Mouse (Mus musculus): ENCODE measurements around the gene Nmrk1.

Gene Nmrk1

DNA sequence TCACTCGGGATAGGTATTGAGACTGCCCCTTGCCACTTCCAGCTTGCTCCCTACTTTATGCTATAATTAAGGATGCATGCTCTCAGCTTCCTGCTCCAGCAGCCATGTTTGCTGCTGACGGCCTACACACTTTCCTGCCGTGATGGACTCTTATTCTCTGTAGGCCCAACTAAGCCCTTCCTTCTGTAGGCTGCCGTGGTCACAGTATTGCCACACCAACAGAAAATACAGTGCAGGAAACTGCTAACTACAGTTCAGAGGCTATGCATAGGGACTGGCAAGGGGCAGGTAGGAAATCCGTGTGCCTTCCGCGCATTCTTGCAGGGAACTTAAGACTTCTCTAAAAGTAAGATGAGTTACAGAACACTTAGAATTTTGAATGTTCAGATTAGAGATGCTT lies 17.4 kb upstream of the Nmrk1 start:
- in situ Hi-C loops (cut with MboI; ENCODE audit: unreplicated experiment in 2 of 2), result loop anchor here (10.0 to 25.0 kb wide), 2 partner anchors 1220 to 1852 kb away; partner anchors contain the start of gene Rfk (in 1 of the 2)

DNA sequence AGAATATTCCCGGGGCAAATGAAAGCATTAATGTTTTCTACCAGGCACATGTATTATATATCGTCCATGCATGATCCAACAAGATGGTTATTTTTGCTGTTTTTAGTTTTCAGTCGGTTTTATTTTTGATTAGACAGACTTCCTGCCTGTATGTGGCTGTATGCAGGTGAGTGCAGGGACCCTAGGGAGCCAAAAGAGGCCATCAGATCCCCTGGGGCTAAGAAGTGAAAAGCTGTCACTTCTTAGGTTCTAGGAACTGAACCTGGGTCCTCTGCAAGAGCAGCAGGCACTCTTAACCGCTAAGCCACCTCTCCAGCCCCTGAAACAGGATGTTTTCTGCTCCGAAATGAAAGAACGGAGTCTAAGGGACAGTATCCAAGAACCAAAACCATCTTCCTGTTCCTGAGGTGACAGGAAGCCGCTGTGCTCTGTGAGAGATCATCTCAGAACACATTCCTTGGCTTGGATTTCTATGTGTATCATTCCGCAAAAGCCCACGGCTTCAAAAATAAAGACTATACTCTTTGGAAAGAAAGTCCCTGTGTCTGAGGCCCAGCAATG lies 16.0 kb upstream of the Nmrk1 start:
- in situ Hi-C loops (cut with MboI; ENCODE audit: unreplicated experiment in 2 of 2), result loop anchor here (5.0 to 25.0 kb wide), 3 partner anchors 52 to 1853 kb away; partner anchors contain the start of gene Rfk (in 1 of the 2)

DNA sequence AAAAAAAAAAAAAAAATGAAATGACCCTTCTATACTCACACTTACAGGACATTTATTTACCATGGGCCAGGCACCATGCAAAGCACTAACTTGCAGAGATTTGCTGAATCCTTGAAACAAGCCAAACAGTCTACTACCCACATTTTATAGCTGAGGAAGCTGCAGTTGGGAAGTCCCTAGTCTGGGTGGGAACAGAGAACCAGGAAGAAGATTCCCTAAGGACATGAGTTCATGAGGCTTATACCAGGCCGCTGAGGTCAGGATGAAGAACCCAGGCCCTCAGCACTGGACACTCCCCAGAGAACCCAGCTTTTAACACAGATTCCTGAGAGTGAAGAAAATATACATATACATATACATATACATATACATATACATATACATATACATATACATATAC lies 14.2 kb upstream of the Nmrk1 start:
- in situ Hi-C loops (cut with MboI; ENCODE audit: unreplicated experiment in 2 of 2), result loop anchor here (5.0 to 25.0 kb wide), 3 partner anchors 50 to 1855 kb away; partner anchors contain the start of gene Rfk (in 1 of the 2)

DNA sequence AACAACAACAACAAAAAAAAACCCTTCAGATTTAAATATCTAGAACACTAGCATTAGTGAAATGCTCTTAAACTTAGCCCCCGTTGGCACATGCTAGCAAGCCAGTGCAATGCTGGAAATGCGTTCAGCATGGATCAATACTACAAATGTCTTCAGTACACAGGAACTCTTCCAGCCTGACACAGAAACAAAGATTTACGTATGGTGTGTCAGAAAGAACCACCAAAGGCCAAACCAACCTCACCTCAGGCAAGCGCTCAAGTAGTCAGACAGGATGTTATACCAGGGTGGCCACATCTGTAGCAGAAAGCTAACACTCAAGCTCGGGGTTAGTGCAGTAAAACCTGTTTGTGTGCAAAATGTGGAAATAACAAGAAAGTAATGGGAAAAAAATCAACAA lies 12.7 kb upstream of the Nmrk1 start:
- in situ Hi-C loops (cut with MboI; ENCODE audit: unreplicated experiment in 2 of 2), result loop anchor here (5.0 to 25.0 kb wide), 3 partner anchors 48 to 1857 kb away; partner anchors contain the start of gene Rfk (in 1 of the 2)

DNA sequence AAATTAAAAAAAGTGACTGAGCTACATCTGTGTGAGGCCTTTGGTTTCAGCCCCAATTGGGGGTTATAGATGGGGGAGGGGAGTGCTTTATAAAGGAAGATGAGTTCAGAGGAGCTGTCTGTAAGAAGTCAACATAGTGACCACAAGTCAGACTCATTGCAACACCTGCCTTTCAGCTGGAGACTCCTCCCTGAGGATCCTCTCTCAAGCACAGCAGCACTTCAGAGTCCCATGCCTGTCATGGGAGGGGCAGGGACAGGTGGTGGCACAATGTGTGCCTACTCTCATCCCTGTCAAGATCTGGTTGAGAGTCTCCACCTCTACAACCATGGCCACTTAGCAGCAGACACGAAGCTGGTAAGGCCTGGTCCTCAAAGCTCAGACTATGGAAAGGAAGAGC lies 12.1 kb upstream of the Nmrk1 start:
- in situ Hi-C loops (cut with MboI; ENCODE audit: unreplicated experiment in 2 of 2), result loop anchor here (5.0 to 25.0 kb wide), 3 partner anchors 48 to 1857 kb away; partner anchors contain the start of gene Rfk (in 1 of the 2)

DNA sequence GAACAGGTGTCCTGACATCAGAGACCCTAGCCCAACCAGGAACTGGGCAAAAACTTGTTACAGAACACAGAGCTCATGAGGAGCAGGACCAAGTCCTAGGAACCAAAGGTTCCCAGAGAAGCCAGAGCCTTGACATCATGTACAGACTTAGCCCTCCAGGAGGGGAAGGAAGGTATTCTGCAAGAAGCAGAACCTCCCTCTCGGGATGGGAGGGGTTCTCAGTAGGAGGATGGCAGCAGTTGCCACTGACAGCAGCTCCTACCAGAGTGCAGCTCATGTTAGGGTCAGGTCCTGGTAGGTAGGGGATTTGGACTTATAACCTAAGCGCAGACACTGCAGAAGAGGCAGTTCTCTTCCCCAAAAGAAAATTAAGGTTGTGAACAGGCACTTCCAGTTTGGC lies 7.9 kb upstream of the Nmrk1 start:
- in situ Hi-C loops (cut with MboI; ENCODE audit: unreplicated experiment in 2 of 2), result loop anchor here in 1 of 2 experiments (25.0 kb wide), 1 partner anchor 1862 kb away; no protein-coding TSS in a partner anchor

DNA sequence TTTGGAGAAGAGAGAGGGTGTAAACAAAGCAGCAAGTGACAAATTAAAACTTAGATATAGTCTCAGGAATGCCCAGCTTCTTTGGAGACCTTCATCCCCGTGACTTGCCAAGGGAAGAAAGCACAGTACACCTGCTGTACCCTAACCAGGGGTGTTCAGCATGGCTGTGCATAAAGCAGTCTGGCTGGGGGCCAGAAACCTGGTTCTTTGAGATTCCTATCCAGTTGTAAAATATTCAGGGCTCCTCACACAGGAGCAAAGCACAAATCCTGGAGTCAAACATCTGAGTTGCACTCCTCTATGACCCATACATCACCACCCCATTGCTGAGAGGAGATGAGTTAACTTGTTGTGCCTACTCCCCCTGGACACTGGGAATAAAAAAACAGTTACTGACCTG lies 2.2 kb upstream of the Nmrk1 start:
- in situ Hi-C loops (cut with MboI; ENCODE audit: unreplicated experiment in 2 of 2), result no loop called here

DNA sequence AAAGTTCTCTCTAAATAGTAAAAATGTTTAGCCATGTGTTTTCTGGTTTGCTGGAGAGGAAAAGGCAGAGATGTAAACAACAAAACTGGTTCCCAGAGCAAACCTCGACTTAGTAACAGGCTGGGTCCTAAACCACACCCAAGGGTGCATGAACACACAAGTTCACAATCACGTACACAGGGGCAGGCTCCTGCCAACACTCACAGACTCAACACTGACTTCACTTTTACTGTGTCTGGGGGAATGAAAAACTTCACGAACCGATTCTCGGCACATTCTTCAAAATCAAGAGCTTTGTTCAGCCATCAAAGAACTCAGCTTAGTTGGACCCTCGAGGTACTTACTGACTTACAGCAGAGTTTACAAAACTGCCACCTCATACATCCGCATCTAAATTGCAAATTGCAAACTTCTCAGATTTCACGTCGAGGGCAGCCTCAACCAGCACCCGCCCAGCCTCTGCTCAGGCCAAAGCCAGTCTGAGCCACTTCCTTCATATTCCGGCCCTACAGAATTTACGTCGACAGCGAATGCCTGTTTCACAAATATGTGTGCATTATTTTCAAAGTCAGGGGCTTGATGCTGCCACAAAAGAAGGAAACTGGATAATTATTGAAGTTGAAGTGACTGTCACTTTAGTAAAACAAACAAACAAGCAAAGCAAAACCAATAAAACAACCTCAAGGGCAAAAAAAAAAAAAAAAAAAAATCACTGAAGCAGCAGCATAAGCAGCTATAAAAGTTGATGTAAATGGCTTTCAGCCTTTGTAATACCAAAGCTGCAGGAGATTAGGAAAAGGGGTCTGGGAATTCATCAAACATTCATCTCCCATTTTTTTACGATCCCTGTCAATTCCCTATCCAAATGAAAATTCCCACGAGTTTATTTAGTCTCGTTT lies 1.3 kb upstream of the Nmrk1 start:
- in situ Hi-C loops (cut with MboI; ENCODE audit: unreplicated experiment in 2 of 2), result no loop called here

DNA sequence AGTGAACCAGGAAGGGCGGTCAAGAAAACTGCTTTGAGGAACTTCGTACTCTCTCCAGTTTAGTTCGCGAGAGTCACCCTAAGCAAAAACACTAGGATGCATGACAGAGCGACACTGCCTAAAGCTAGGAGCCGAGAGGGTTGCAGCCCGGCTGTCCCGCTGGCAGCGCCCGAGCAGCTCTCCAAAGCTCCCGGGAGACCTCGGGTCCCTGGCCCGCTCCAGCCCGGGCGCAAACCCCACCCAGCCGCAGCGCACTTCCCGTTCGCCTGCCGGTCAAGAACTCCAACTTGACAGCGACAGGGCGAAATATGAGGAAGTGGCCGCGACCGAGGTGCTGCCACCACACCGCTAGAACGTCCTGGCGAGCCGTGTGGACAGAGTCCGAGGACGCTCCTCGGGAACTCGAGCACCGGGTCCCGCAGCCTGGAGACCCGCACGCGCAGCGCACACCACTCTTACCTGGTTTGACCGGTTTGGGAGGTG lies 548 bp upstream of the Nmrk1 start:
- in situ Hi-C loops (cut with MboI; ENCODE audit: unreplicated experiment in 2 of 2), result no loop called here

DNA sequence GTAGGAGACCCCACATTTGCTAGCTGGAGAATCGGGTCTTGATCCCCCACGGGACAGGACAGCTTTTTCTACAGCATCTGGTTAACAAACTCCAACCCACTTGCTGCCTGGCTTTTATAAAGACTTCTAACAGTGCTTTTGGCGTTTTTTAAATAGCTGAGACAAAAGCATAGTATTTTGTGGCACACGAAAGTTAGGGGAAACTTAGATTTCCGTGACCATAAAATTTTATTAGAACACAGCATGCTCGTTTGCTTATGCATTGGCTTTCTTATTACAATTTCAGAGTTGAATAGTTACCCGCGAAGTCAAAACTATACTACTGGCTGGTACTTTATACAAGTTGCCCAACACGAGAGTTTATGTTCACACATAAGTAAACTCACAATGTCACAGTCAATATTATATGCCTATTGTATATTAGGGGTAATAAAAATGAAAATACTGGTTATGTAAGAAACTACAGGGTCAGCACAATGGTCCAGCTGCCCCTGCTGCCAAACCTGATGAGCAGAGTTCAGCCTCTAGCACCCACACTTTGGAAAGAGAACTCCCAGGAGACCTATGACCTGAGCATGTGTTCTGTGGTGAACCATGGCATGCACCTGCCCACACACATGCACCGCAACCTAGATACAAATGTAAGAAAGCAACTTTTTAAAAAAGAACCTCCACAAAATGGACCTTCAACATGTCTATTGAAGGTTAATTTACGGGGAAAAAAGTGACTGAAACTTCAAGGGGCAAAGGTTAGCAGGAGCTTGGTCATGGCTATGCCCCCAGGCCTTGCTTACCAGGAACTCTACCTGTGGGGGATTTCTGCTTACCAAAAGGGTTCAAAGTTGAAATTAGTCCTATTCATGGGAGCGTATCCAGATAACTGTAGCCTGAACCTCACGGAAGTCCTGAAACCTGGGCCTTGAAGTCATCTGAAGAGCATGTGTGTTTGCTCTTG lies 758 bp downstream of the Nmrk1 start:
- in situ Hi-C loops (cut with MboI; ENCODE audit: unreplicated experiment in 2 of 2), result no loop called here

DNA sequence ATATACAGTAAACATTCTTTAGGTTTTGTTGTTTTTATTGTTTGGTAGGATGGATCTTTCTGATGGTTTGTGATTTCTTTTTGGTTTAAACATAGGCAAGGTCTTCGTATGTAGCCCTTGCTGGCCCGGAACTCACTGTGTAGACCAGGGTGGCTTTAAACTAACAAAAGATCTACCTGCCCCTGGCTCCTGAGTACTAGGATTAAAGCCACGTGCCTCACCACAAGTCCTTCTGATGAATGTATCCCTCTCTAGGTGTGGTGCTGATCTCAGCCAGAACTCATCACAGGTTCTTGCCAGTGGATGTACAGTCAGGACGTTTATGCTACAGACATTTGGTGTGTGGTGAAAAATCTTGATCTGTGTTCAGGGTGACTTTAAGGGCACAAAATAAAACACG lies 6.2 kb downstream of the Nmrk1 start:
- in situ Hi-C loops (cut with MboI; ENCODE audit: unreplicated experiment in 2 of 2), result no loop called here

DNA sequence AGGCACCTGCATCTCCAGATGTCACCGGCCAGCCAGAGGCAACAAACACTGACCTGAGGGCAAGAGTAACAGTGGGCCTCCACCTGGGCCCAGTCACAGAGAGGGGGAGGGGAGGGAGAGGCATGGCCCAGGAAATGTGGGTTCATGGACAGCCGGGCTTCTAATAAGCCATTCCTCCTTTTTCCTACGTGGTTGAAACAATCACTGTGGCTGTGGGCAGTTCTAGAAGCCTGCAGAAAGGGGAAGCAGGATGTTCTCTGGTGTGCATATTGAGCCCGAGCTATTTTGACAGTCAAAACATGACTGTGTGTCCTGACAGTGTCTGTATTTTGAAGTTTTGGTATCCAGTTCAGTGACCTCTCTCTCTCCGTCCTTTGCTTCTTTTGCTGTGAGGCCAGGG lies 7.2 kb downstream of the Nmrk1 start:
- in situ Hi-C loops (cut with MboI; ENCODE audit: unreplicated experiment in 2 of 2), result no loop called here

DNA sequence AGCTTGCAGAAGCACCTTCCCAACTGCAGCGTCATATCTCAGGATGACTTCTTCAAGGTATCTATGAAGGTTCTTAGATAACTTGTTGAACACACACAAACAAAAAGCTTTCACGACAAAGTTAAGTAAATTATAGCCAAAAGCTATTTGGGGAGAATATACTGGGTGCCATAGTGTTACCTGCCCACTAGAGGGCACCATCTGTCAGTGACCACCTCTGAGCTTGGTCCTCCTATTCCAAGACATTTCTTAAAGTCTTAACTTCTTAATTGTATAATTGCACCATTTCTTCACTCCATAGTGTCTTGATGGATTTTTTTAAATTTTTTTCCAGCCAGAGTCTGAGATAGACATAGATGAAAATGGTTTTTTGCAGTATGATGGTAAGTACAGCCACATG lies 7.8 kb downstream of the Nmrk1 start:
- in situ Hi-C loops (cut with MboI; ENCODE audit: unreplicated experiment in 2 of 2), result no loop called here

DNA sequence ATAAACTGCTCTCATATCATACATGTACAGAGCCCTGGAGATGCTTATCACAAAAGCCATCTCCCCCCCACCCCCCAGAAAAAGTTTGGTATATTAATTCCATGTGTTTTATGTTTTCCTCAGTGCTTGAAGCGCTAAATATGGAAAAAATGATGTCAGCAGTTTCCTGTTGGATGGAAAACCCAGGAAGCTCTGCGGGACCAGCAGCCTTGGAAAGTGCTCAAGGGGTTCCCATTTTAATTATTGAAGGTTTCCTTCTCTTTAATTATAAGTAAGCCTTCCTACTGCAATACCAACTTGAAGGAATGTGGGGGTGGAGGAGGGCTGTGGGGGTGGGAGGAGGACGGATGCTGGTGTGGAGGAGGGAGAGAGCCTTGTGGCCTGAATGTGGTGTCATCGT lies 9.3 kb downstream of the Nmrk1 start:
- in situ Hi-C loops (cut with MboI; ENCODE audit: unreplicated experiment in 2 of 2), result no loop called here

DNA sequence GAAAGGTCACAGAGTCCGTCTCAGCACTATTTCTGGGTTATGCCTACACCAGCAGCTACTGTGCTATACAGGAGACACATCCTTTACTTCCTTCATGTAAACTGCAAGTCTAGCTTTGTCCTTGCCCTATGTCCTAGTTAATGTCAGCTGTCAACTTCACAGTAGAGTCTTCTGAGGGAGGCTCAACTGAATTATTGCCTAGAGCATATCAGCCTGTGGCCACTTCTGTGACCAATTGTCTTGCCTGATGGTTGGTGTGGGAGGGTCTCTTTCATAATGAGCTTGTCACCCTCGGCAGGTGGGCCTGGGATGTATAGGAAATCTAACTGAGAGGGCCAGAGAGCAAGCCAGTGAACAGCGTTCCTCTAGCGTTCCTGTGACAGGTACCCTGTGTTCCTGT lies 11.7 kb downstream of the Nmrk1 start:
- in situ Hi-C loops (cut with MboI; ENCODE audit: unreplicated experiment in 2 of 2), result no loop called here

DNA sequence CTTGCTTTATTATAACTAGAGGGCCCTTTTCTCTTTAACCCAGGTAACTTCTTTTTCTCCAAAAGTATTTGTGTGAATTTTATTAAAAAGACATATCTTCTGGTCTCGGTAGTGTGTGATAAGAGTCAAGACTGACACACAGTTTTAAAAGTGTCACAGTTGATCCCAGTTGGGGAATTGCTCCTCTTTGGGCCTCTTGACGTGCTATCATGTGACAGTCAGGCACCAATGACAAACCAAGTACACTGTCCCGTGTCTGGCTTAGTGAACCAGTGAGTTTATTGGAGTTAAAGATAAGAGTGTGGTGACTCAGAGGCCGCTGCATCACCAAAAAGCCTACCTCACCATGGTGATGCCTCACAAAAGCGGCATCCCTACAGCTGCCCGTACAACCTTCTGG lies 12.3 kb downstream of the Nmrk1 start:
- in situ Hi-C loops (cut with MboI; ENCODE audit: unreplicated experiment in 2 of 2), result no loop called here

DNA sequence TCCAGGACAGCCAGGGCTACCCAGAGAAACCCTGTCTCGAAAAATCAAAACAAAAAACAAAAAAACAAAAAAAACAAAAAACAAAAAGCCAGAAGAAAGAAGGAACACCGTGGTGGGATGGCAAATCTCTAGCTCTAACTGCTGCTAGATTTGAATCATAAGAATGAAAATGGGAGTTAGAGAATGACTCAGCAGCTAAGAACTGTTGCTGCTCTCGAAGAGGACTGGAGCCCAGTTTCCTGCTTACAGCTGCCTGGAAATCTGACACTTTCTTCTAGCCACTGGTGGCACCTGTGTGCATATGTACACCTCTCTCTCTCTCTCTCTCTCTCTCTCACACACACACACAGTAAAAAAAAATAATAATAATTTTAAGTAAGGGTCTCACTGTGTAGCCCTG lies 14.6 kb downstream of the Nmrk1 start:
- in situ Hi-C loops (cut with MboI; ENCODE audit: unreplicated experiment in 2 of 2), result no loop called here

DNA sequence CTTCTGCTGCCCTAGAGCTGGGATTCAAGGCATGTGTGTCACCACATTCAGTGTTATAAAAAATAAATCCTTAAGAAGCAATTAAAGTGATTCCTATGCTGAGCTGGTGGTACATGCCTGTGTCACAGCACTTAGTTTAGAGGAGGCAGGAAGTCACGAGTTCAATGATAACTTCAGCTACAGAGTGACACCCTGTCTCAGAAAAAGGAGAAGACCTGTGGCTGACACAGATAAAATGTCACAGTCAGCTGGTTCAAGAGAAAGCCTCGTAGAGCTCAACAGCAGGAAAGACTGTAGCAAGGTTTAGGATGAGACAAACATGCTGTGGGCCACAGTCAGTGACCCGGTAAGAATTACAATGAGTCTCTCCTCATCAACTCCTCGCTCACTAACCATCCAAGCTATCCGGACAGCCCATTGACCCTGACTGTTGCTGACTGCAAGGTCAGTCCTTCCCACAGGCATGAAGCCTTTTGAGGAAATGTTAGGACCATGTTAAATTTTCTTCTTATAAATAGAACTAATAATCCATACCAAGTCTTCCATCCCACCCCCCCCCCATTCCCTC lies 15.2 kb downstream of the Nmrk1 start:
- in situ Hi-C loops (cut with MboI; ENCODE audit: unreplicated experiment in 2 of 2), result no loop called here

DNA sequence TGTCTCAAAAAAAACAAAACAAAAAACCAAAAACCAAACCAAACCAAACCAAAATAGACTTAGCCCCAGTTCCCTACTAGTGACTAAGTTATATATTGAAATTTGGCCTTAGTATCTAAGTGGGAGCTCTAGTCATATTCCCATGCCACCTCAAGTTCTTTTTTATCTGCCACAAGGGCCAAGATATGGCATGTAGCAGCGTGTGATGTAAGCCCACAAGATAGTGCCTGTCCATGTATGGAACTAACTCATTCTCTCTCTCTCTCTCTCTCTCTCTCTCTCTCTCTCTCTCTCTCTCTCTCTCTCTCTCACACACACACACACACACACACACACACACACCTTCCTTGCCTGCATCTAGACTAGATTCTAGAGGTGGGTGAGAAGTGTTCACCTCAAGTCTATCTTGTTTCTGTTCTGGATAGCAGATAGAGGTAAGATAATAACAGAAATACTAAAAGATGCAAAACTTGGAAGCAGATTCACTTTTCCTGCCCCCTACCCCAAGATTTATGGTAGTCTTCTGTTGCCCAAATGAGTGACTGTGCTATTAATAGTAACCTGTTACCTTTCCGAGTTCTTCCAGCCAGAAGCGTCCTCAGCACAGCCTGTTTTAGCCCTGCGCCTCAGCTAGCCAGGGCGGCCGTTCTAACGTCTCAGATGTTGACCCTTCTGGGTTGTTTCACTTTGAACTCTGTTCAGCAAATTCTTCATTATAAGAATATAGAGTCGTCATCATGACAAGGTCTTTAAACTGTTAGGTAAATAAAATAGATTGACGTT lies 16.2 kb downstream of the Nmrk1 start:
- in situ Hi-C loops (cut with MboI; ENCODE audit: unreplicated experiment in 2 of 2), result no loop called here

Measured in v-Abl transformed pro-B cells (cell line).